Mouse (Mus musculus) c-Kit-positive CD71-negative TER-119-negative erythroid progenitor cells, embryonic 14.5 days (primary cell): ENCODE results near the gene Phip.

Experiments used
- DNase-seq: peaks from one replicate; pipeline ENCODE4 v3.0.0-alpha.2; 2013; ENCODE audit warnings: low read depth

Phip gene

GRCm38 (mm10) chr9:82975342-82976215 lies at the start of gene Phip:
Gene Phip, minus strand, starts transcription at chr9:82975516.
- peak; percentile 78 for DNase-seq

DNA sequence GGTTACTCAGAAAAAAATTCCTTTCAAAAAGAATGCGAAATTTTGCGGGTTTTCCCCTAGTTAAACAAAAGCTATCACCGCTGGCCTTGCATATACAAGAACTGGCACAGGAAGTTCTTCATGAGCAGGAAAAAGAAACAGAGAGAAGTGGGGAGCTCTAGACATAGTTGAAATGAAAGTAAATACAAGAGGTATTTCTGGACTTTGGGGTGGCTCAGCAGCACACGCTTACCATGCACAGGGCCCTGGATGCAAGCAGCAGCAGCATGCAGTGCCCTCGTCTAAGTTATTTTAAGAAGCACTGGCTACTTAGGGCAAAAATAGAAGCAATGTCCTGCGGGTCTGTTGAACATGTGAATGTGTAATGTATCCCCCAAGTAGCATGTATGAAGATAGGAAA lies 48.4 kb upstream of the Phip start:
- no peak for DNase-seq

DNA sequence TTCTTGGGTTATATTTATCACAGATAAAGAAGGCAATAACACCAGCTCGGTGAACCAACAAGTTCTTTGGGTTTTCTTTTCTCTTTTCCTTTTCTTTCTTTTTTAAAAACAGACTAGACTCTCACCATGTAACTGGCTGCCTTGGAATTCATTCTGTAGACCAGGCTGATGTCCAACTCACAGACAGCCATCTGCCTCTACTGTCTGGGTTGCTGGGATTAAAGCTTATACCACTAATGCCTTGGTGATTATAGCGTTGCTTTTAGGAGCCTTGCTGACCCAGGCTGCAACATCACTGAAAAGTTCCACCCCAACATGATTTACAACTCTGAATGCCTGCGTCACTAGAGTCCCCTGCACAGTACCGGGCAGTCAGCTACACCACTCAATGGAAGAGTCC lies 39.2 kb upstream of the Phip start:
- no peak for DNase-seq

- DNase-seq: no peak
These were observed 33.0 kb upstream of the Phip start for GRCm38 (mm10) chr9:83008306-83008705.

GRCm38 (mm10) chr9:83001342-83001741 lies 26.0 kb upstream of the Phip start:
- DNase-seq: no peak

GRCm38 (mm10) chr9:82997765-82998500 lies 22.6 kb upstream of the Phip start:
- DNase-seq: no peak

DNA sequence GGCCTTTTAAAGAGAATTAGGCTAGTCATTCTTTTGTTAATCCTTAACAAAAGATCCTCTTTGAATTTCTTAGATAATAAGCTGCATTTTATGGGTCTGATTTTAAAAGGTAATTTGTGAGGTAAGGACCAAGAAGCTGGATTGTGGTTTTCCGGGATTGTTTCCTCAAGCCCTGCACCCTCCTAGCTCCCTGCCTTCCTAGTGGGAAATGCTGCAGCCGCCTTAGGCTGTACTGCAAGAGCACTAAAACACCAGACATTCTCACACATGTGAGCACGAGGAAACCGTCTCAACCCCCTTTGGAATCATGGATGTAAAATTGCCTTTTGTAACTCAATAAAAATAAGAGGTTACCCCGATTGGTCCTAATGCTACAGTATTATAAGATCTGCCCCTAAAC lies 1.6 kb upstream of the Phip start:
- DNase-seq: no peak

- no peak for DNase-seq
These were observed 903 bp upstream of the Phip start for GRCm38 (mm10) chr9:82976219-82976618.

DNA sequence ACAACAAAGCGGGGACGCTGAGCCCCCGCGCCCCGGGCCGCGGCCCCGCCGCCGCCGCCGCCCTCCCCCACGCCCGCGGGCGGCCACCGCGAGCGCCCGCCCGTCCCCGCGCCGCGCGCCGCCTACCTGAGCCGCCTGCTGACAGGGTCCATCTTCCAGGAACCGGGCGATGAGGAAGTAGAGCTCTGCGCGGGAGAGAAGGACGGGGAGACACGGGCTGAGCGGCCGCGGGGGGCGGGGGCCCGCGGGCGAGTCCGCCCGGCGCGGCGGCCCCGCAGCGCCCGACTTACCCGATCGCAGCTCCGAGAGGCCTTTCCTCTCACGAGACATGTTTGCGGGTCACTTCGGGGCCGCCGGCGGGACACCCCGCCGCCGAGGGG lies 364 bp downstream of the Phip start:
- DNase-seq: no peak

DNA sequence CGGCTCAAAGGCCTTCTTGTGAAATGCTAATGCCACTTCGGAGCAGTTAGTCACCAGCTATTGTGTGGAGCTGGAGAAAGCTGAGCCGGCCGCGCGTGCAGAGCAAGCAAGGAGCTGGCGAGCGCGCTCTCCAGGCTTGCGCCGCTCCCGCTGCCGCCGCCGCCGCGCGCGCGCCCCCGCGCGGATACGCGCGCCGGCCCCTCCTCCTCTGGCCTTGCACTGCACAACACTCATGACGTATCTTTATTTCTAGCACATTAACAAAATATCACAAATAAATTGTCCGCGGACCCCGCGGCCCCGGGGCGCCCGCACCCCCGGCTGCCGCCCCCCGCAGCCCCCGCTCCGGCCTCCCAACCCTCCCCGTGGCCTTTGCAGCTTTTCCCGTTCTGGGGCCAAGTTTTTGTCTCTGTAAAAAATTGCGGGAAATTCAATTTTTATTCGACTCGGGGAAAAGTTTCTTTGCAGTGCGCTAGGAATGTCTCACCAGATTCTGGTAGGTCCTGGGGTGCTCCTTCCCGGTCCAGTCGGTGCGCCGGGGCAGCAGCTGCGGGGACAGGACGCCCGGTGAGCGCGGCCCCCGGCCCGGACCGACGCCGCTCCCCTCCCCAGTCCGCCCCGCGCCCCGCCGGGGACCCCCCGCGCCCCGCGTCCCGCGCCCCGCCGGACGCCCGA lies 992 bp downstream of the Phip start:
- DNase-seq: peak; percentile 56

DNA sequence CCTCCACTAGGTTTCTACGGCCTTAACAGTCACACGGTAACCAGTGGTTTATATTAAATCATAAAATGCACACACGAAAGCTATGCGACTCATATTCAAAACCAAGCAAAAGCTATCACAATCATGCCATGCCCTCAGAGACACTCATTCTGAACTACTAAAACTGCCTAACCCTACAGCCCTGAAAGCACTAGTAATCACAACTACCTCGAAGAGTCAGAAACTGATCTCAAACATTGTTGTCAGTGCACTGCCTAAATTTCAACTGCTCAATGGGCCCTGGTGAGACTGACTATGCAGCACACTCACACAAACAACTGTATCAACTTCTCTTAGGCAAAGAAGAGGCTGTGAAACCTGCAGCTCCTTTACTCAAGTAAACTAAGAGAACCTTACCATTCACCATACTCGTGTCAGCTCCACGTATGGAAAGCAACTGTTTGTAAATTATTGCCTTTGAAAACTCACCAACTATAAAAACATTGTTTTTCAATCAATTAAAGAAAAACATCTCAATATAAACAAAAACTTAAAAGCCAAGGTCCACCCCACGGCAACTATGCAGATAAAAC lies 1.9 kb downstream of the Phip start:
- DNase-seq: no peak

GRCm38 (mm10) chr9:82971433-82971832 lies 3.9 kb downstream of the Phip start:
- no peak for DNase-seq

GRCm38 (mm10) chr9:82967076-82967621 lies 8.2 kb downstream of the Phip start:
- DNase-seq: no peak

DNA sequence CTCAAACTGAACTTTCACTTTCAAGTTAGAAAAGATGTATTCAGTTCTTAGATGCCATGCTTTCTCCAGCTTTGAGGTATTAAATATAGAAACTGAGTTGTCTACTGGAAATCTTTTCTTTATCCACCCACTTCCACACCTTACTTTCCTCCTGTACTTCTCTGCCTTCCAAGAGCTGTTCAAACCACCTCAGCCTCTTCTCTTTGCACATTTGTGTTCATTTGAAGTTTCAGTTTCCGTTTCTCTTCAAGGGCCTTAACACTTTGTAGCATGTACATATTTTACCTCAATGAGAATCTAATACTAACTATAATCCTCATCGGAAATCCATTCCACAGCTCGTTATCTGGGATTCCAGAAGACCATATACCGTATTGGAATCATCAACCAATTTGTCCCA lies 11.3 kb downstream of the Phip start:
- no peak for DNase-seq

DNA sequence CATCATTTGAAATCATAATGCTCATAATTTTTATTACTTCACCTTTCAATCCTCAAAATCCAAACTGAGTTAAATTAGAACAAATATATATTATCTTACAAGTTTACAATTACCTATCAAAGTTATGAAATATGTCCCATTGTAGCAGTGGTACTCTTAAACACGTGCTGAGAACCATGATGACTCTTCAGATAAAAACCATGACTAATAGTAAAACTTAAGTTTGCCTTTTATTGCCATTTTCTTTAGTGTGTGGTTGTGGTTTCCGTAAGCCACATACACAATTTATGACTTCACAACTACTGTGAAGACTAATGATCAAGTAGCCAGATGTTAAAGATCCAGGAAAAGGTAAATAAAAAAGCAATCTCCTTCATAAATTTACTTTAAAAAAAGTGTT lies 14.0 kb downstream of the Phip start:
- no peak for DNase-seq

DNA sequence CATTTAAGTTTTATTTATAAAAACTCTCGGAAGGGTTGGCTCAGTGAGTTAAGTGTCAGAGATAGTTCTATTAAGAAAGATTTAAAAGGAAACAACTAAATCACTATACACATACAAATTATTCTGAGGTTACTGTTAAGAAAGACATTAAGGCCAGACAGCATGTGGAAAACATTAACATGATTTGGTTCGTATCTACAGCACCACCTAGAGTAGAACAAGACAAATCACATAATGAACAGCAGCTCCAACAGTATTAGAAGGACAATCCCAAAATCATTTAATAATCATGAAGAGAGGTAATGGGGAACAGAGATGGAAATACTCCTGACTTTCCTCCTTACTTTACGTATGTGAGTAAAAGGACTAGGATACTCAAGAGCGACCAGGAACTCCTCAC lies 20.0 kb downstream of the Phip start:
- DNase-seq: no peak

- no peak for DNase-seq
These were observed 23.0 kb downstream of the Phip start for GRCm38 (mm10) chr9:82952330-82952729.

DNA sequence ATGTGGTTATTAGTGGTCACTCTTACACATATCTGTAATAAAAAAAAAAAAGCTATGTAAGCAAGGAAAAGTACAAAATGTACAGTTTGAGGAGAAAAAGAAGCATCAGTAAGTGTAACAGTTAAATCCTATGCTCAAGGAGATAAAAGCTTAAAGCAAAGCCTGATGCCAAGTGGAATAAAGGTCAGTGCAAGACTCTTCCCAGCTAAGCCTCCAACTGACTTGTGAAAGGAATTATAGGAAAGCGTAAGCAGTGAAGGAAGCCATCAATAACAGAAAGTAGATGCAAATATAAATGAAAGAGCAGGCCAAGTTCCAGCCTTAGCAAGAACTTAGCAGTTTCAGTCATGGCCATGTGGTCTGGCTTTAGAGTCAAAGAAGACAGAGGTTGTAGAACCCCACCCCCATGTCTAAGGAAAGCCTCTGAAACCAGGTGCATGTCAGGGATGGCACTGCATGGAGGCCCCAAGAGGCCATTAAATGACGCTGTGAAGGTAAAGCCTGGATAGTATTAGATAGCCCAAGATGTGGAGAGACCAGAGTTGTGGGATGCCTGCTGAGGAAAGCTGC lies 23.8 kb downstream of the Phip start:
- DNase-seq: no peak

- DNase-seq: no peak
These were observed 68.1 kb downstream of the Phip start for GRCm38 (mm10) chr9:82907246-82907645.

DNA sequence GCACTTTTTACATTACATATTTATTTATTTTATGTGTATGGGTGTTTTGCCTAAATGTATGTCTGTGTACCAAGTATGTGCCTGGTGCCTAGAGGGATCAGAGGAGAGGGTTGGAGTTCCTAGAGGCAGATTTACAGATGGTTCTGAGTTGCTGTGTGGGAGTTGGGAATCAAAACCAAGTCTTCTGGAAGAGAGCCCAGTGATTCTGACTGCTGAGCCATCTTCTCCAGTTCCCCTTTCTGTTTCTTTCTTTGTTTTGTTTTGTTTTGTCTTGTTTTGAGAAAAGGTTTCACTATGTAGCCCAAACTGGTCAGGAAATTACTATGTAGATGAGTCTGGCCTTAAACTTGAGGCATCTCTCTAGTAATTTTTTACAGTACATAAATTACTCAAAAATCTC lies 86.7 kb downstream of the Phip start:
- DNase-seq: no peak

DNA sequence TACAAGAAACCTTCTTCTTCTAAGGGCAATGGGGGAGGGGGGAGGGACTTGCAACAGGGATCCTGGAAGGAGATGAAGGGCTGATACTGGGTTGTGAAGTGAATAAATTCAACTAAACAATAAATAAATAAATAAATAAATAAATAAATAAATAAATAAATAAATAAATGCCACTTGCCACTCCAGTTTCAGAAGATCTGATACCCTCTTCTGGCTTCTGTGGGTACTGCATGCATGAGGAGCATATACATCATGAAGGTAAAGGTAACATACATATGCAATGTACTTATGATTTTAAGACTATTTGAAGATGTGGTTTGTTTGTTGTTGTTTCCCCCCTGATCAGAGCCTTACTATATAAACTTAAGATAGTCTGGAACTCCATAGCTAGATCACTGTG lies 91.1 kb downstream of the Phip start:
- peak; percentile 16 for DNase-seq

DNA sequence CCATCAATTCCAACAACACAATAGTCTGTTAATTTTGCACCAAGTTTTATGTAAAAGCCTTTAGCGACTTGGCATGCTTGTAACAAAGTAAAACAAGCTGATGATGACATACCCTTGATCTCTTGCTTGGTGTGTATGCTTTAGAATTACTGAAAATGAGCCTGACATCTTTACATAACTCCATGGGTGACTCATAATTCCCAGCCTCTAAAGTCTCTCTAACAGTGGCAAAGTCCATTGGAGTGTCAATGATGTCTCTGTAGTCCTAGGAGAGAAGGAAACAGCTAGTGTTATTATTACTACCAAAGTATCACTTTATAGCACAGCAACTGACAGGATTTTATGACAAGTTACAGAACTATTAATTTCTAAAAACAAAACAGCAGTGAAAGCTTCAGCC lies 98.2 kb downstream of the Phip start:
- no peak for DNase-seq
